Mouse (Mus musculus) E14TG2a.4 (cell line): ENCODE results near the gene Napsa.

ENCODE experiments used
- H3K27me3 ChIP-seq: 2 replicates; pipeline ENCODE4 v1.6.1; 2014; ENCODE audit warnings: low read length, control low read depth; ENCODE audit not compliant: insufficient read depth
- H3K36me3 ChIP-seq: 2 replicates; pipeline ENCODE4 v1.6.1; 2014; ENCODE audit warnings: low read length, control low read depth; ENCODE audit not compliant: insufficient read depth
- H3K4me1 ChIP-seq: replicated peaks from 2 replicates; pipeline ENCODE4 v1.6.1; 2014; ENCODE audit warnings: low read depth, low read length, control low read depth
- H3K4me3 ChIP-seq: replicated peaks from 2 replicates; pipeline ENCODE4 v1.5.1; 2014; ENCODE audit warnings: mild to moderate bottlenecking, low read length
- H3K9me3 ChIP-seq: 2 replicates; pipeline ENCODE4 v1.6.1; 2014; ENCODE audit warnings: low read length, control low read depth
- CTCF ChIP-seq: conservative IDR thresholded peaks from 2 replicates; pipeline ENCODE4 v1.5.1; 2014; ENCODE audit warnings: low read length
- NANOG ChIP-seq: IDR thresholded peaks from 2 replicates; pipeline ENCODE4 v1.6.1; 2014; ENCODE audit warnings: borderline replicate concordance, low read length, mixed read lengths
- POU5F1 ChIP-seq: IDR thresholded peaks from 2 replicates; pipeline ENCODE4 v1.6.1; 2014; ENCODE audit warnings: low read length, borderline replicate concordance

The Napsa gene

DNA sequence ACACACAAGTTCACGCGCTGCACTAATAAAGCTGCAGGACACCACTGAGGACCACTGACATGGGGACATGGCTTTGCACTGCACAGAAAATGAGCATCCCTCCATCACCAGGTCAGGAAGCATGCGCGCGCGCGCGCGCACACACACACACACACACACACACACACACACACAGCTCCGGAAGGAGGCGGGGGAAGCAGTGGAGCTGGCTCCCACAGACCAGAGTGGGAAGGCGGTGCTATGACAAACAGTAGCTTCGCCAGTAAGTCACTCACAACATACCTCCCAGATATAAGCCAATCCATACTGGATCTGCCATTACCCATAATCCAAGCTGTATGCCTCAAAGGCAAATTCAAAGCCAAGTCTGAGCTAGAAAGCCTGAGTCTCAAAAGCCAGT is 25.1 kb upstream of the Napsa start:
- Histone ChIP-seq H3K4me3 (peak overlapping the region; percentile 92), H3K4me1 (peaks cover 85% of the 10 kb centered on the region), H3K9me3 (no peaks in the 10 kb centered on the region), H3K27me3 (no peaks in the 10 kb centered on the region), H3K36me3 (peaks cover 76% of the 10 kb centered on the region)
- TF ChIP-seq NANOG = no peak
- no peak for TF ChIP-seq POU5F1
- no peak for TF ChIP-seq CTCF

DNA sequence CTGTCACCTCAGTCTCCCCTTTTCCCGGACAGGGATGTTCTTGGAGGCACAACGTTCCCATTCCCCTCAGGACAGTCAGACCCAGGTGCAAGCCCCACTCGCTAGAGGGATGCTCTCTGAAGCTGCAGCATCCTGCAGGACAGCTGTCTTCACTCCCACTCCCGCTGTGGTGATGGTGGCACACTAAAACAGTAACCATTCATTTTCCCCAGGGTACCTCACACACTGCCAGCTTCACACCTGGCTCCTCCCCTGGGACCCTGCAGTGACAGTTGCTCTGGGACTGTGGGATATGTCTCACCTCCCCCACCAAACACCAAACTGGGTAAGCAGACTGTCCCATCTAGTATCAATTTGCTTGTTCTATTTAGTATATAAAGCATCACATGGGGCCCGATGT is 24.5 kb upstream of the Napsa start:
- Histone ChIP-seq H3K4me1 (peaks cover 85% of the 10 kb centered on the region), H3K4me3 (peak overlapping the region; percentile 92), H3K36me3 (peaks cover 76% of the 10 kb centered on the region), H3K9me3 (no peaks in the 10 kb centered on the region), H3K27me3 (no peaks in the 10 kb centered on the region)
- TF ChIP-seq POU5F1 (no peak), NANOG (no peak), CTCF (no peak)

DNA sequence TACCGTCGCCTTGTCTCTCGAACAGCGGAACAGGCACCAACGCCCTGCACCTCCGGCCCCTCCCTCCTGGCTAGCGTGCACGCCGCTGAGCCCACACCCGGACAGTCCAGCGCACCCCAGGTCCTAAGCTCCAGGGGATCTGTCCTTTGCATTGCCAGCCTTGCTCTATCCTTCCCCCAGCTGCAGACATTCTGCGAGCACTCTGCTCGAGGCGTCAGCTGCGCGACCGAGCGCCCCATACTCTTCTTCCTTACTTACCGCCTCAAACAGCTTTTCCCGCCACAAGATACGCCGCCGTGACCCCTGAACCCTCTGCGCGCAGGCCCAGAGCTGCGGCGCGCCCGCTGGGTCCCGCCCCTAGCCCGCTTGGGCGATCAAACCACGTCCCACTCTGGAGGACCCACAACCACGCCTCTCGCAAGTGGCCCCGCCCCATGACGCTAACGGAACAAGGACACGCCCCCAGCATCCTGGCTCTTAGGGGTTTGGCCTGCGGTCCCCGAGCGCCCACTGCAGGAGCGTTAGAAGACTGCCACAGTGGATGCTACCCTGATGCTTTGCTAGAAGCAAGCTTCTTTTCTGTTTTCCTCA is 23.6 kb upstream of the Napsa start, which contains the start of gene Pold1:
TSS of gene Pold1 (minus strand) at position 353 of the 591 bp plus-strand sequence.
- H3K27me3 ChIP-seq = no peaks in the 10 kb centered on the region
- no peak for TF ChIP-seq POU5F1
- TF ChIP-seq CTCF = peak; percentile 72
- H3K4me3 ChIP-seq = peak within 1 kb of the TSS; percentile 92
- H3K9me3 ChIP-seq = no peaks in the 10 kb centered on the region
- H3K36me3 ChIP-seq = peaks cover 68% of the 10 kb centered on the region
- H3K4me1 ChIP-seq = peaks cover 80% of the 10 kb centered on the region

DNA sequence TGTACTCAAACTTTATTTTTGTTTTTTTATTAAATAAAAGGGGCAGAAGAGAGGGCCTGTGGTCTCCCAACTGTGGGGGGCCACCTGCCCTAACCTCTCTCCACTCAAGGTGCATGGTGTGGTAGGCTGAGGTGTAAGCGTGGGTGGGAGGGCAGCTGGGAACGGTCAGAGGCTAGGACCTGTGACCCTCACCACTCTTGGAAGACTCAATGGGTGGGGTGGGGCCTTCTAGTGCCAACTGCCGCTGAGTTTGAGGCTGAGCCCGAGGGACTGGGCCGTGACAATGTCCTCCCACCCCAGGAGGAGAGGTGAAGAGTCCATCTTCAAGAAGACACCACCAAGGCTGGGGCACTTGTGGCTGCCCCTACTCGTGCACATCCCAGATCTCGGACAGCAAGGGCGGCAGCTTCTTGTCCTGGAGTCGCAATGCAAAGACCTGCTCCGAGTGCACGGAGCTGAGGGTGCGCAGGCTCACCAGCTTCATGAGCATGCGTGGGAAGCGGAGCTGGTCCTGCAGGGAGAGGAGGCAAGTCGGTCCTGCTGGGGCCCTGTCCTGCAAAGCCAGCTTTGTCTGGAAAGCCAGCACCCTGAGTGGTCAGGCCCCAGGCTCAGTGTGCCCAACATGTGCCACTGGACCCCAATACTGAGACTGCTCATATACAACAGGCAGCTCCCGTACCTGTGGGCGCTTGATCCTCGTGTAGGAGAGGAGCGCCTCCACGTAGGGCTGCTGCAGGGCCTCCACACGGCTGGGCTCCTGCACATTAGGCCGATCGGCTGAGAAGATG is 22.4 kb upstream of the Napsa start:
- TF ChIP-seq POU5F1 (no peak), CTCF (no peak), NANOG (no peak)
- peaks cover 73% of the 10 kb centered on the region for H3K4me1 ChIP-seq
- H3K27me3 ChIP-seq = no peaks in the 10 kb centered on the region
- no peak overlapping the region for H3K4me3 ChIP-seq
- no peaks in the 10 kb centered on the region for H3K9me3 ChIP-seq
- H3K36me3 ChIP-seq = peaks cover 59% of the 10 kb centered on the region

DNA sequence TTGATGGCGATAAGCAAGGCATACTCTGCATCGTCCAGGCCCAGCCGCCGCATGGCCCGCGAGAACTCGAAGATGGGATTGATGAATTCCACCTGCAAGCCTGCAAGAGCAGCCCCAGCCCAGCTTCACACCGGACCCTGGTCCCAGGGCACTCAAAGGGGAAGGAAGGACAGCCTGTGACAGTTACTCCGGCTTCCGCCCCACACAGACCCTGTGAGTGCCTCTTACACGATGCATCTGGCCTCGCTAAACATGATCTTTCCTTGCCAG is 21.8 kb upstream of the Napsa start:
- H3K27me3 ChIP-seq = no peaks in the 10 kb centered on the region
- no peaks in the 10 kb centered on the region for H3K9me3 ChIP-seq
- peaks cover 73% of the 10 kb centered on the region for H3K4me1 ChIP-seq
- TF ChIP-seq CTCF (no peak), NANOG (no peak)
- no peak overlapping the region for H3K4me3 ChIP-seq
- H3K36me3 ChIP-seq = peaks cover 55% of the 10 kb centered on the region

DNA sequence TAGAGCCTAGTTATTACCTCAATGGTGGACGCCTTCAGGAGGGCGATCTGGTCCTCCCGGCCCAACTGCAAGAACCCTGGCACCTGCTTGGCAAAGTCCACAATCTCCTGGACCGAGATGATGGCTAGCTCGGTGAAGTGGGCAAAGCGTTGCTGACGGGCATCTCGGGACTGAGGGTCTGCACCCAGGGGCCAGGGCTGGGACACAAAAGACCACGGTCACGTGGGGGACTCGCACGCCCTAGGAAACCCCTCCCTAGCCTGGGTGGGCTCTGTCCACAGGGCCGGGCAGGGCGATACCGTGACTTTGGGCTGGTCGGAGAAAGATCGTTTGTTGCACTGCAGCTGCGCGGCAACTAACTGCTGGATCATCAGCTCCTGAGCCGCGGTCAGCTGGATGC is 20.9 kb upstream of the Napsa start:
- no peaks in the 10 kb centered on the region for H3K27me3 ChIP-seq
- H3K4me3 ChIP-seq = peak overlapping the region; percentile 74
- TF ChIP-seq CTCF = no peak
- TF ChIP-seq NANOG = no peak
- TF ChIP-seq POU5F1 = no peak
- H3K9me3 ChIP-seq = no peaks in the 10 kb centered on the region
- peaks cover 56% of the 10 kb centered on the region for H3K36me3 ChIP-seq
- peaks cover 76% of the 10 kb centered on the region for H3K4me1 ChIP-seq

DNA sequence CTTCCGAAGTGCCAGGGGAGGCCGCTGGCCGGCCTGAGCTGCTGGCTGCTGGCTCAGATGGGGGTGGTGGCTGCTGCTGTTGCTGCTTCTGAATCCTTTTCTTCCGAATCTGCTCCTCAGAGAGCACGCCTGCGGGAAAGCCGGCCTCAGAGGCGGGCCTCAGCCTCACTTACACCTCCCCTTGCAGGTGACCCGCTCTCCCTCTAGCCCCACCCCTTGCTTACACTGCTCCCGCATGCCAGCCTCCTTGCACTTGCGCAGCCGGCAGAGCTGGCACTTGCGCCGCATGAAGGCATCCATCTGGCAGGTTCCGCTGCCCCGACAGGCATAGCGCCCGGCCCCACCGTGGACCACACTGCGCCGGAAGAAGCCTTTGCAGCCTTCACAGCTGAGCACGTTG is 20.4 kb upstream of the Napsa start:
- peaks cover 76% of the 10 kb centered on the region for H3K4me1 ChIP-seq
- H3K9me3 ChIP-seq = no peaks in the 10 kb centered on the region
- peak overlapping the region; percentile 74 for H3K4me3 ChIP-seq
- H3K36me3 ChIP-seq = peaks cover 52% of the 10 kb centered on the region
- no peak for TF ChIP-seq NANOG
- TF ChIP-seq CTCF = no peak
- TF ChIP-seq POU5F1 = no peak
- H3K27me3 ChIP-seq = no peaks in the 10 kb centered on the region

DNA sequence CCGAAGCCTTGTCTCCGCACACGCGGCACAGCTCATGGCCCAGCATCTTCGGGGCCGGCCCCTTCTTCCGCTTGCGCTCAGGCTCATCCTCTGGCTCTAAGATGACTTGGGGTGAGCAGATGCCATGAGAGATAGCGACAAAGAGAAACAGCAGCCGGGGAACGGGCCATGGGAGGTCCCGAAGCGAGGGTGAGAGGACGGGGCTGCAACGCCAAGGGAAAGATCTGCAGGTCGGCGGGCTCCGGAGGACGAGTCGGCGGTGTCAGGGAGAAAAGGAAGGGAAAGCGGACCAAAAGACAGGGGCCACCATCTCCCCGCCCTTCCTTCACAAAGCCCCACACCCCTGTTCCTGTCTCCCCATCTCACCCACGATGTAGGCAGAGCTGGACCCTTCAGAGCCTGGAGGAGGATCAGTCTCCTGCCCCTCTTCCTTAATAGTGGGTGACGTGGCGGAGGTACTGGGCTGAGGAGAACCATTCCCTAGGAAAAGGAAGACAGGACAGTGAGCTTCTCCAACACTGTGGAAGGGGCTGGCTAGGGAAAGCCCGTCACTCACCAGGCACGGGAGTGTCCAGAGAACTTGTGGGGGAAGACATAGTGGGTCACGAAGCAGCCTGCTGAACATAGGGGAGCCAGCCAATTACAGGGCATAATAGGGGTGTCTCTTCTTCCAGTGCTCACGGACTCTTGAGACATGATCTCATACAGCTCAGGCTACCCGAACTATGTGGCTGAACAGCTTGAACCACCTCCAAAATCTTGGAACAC is 19.9 kb upstream of the Napsa start:
- H3K4me3 ChIP-seq = peak overlapping the region; percentile 74
- peaks cover 76% of the 10 kb centered on the region for H3K4me1 ChIP-seq
- peaks cover 47% of the 10 kb centered on the region for H3K36me3 ChIP-seq
- H3K9me3 ChIP-seq = no peaks in the 10 kb centered on the region
- no peak for TF ChIP-seq NANOG
- no peak for TF ChIP-seq CTCF
- no peak for TF ChIP-seq POU5F1
- H3K27me3 ChIP-seq = no peaks in the 10 kb centered on the region
